Mouse (Mus musculus): ENCODE results near the gene Gphb5.

GRCm38 (mm10) chr12:75428719-75429118 lies 12.1 kb upstream of the Gphb5 start:
- no peak for TF ChIP-seq POLR2A (IDR thresholded peaks at IDR 0.05; ENCODE audit: extremely low read depth, insufficient read depth, low read length)
- no peak for TF ChIP-seq CTCF (IDR thresholded peaks at IDR 0.05; ENCODE audit: extremely low read depth, insufficient read depth, low read length)
